Mouse (Mus musculus): ENCODE results near the gene Abhd14b. TPM values are rescaled to one million over a fixed set of nuclear protein-coding genes. Genes with fewer than 3 reads are reported as not detected.
A peak's percentile ranks its signal among the peaks of the same experiment; 100 is the strongest.

Gene Abhd14b
- polyA plus RNA-seq, 1 experiment from 2014 or later = 4.4 TPM

DNA sequence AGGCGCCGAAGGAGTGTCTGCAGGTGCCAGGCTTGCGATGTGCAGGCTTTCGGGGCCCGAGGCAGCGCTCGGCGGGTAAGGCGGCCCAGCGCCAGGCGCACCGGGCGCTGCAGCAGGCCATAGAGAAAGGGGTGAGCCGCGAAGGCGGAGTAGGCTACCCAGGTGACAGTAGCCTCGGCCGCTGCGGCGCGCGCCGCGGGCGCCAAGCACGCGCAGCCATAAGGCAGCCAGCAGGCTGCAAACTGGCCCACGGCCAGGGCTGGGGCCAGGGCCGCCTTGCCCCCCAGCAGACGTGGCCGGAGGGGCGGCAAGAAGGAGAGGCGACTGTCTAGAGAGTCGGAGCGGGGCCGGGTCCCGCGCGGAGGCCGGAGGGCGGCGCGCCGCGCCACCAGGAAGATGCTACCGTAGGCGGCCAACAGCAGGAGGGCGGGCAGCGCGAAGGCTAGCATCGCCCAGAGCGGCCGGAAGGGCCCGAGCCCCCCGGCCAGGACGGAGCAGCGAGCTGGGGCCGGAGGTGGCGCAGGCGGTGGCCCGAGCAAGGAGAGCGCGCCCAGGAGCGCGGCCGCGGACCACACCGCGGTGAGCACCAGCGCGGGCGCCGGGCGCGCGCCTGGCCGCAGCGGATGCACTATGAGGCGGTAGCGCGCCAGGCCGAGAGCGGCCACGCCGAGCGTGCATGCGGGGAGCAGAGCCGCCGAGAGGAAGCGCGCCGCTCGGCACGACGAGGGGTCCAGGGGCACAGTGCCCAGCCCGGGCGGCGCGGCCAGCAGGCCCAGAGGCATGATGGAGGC lies 17.7 kb downstream of the Abhd14b start:
- WGBS = 2% methylated on average over 97 of the region's 99 CpGs
- H3K9me3 ChIP-seq = no peaks in the 10 kb centered on the region
- H3K36me3 ChIP-seq (replicated peaks) = peaks cover 69% of the 10 kb centered on the region
- H3K27ac ChIP-seq = peak overlapping the region; percentile 87
- DNase-seq (ENCODE audit: extremely low spot score, low spot score) = peak; percentile 61
- H3K27me3 ChIP-seq (ENCODE audit: poor library complexity, severe bottlenecking) = peaks cover 45% of the 10 kb centered on the region
- peaks cover 56% of the 10 kb centered on the region for H3K4me1 ChIP-seq
- H3K4me3 ChIP-seq = peak overlapping the region; percentile 63

- peak within 1 kb of the TSS; percentile 87 for H3K27ac ChIP-seq
- peaks cover 62% of the 10 kb centered on the region for H3K36me3 ChIP-seq (replicated peaks)
- H3K27me3 ChIP-seq (ENCODE audit: poor library complexity, severe bottlenecking) = peaks cover 45% of the 10 kb centered on the region
- H3K9me3 ChIP-seq = no peaks in the 10 kb centered on the region
- H3K4me3 ChIP-seq = peak within 1 kb of the TSS; percentile 63
- peaks cover 48% of the 10 kb centered on the region for H3K4me1 ChIP-seq
- WGBS = 38% methylated on average over 26 of the region's 26 CpGs
- DNase-seq (ENCODE audit: extremely low spot score, low spot score) = no peak
Measured at GRCm38 (mm10) chr9:106465571-106466200, 18.4 kb downstream of the Abhd14b start, which contains the start of gene Gpr62. Gene Gpr62 (minus strand): TSS chr9:106465938.

DNA sequence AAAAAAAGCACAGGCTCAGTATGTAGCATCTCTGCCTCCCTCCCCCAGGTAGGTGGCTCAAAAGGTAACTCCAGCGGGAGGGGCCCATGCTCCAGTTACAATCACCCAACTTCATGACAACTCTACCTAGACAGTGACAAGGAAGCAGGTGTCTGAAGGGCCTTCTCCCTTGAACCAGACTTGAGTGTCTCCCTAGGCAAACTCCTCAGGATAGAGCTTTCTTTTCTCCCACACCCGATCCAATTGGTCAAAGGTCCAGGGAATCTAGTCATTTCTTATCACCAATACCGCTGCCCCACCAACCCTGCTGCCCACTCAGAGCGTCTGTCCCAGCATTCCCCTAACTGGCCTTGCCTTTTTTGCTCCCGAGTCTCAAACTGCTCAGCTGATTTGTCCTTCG lies 19.5 kb downstream of the Abhd14b start:
- WGBS = 92% methylated on average over 6 of the region's 6 CpGs
- Histone ChIP-seq H3K27me3 (ENCODE audit: poor library complexity, severe bottlenecking) (peaks cover 54% of the 10 kb centered on the region), H3K36me3 (replicated peaks) (peaks cover 51% of the 10 kb centered on the region), H3K4me3 (no peak overlapping the region), H3K9me3 (no peaks in the 10 kb centered on the region), H3K27ac (no peak overlapping the region), H3K4me1 (peaks cover 46% of the 10 kb centered on the region)
- no peak for DNase-seq (ENCODE audit: extremely low spot score, low spot score)

GRCm38 (mm10) chr9:106467746-106468145 lies 20.5 kb downstream of the Abhd14b start:
- DNase-seq (ENCODE audit: extremely low spot score, low spot score) = no peak
- H3K4me1 ChIP-seq = peaks cover 52% of the 10 kb centered on the region
- H3K27ac ChIP-seq = no peak overlapping the region
- H3K4me3 ChIP-seq = no peak overlapping the region
- no peaks in the 10 kb centered on the region for H3K9me3 ChIP-seq
- peaks cover 46% of the 10 kb centered on the region for H3K27me3 ChIP-seq (ENCODE audit: poor library complexity, severe bottlenecking)
- WGBS = 94% methylated on average over 7 of the region's 7 CpGs
- H3K36me3 ChIP-seq (replicated peaks) = peaks cover 41% of the 10 kb centered on the region

GRCm38 (mm10) chr9:106469317-106469716 lies 22.1 kb downstream of the Abhd14b start:
- Histone ChIP-seq H3K27ac (no peak overlapping the region), H3K9me3 (no peaks in the 10 kb centered on the region), H3K36me3 (replicated peaks) (peaks cover 25% of the 10 kb centered on the region), H3K4me3 (no peak overlapping the region), H3K27me3 (ENCODE audit: poor library complexity, severe bottlenecking) (peaks cover 39% of the 10 kb centered on the region), H3K4me1 (peaks cover 52% of the 10 kb centered on the region)
- no peak for DNase-seq (ENCODE audit: extremely low spot score, low spot score)
- 81% methylated on average over 6 of the region's 6 CpGs for WGBS

GRCm38 (mm10) chr9:106469776-106470175 lies 22.5 kb downstream of the Abhd14b start:
- WGBS = 78% methylated on average over 9 of the region's 9 CpGs
- Histone ChIP-seq H3K9me3 (no peaks in the 10 kb centered on the region), H3K4me1 (peaks cover 52% of the 10 kb centered on the region), H3K4me3 (no peak overlapping the region), H3K36me3 (replicated peaks) (peaks cover 21% of the 10 kb centered on the region), H3K27me3 (ENCODE audit: poor library complexity, severe bottlenecking) (peaks cover 34% of the 10 kb centered on the region), H3K27ac (no peak overlapping the region)
- DNase-seq (ENCODE audit: extremely low spot score, low spot score) = no peak

DNA sequence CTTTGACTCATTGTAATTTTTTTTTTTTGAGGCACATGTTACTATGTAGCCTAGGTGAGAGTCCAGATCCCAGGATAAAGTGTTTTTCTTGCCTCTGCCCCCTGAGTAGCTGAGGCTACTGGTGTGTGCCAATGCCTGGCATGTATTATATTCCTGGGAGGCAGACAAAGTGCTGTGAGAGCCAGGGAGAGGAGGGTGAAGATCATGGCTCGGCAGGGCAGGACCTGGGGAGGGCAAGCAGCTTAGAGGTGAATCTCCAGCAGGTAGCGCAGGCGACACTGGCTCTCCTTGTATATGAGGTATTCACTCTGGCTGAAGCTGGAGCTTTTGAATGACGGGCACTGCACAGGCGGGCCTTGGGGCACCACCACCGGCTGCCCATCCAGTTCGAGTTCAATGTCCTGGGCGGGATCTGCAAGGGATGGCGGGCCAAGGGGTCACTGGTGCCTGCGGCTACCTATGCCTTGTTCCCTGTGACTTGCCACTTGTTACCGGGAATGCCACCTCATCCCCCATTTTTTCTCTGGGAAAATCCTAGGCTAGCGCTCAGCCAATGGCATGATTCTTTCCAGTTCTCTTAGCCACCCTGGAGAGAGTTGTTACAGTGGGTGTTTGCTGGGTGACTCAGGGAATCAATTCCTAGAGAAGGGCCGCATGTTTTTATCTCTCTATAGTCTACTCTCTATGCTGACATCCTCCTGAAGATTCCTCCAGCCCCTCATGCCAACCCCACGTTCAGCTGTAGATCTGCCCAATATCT lies 23.9 kb downstream of the Abhd14b start:
- WGBS = 64% methylated on average over 14 of the region's 14 CpGs
- no peak for DNase-seq (ENCODE audit: extremely low spot score, low spot score)
- H3K27ac ChIP-seq = peak overlapping the region; percentile 13
- H3K36me3 ChIP-seq (replicated peaks) = peaks cover 7% of the 10 kb centered on the region
- peak overlapping the region; percentile 26; the same call in 1 of the 2 replicates for H3K4me3 ChIP-seq
- H3K27me3 ChIP-seq (ENCODE audit: poor library complexity, severe bottlenecking) = peaks cover 20% of the 10 kb centered on the region
- H3K4me1 ChIP-seq = peaks cover 54% of the 10 kb centered on the region
- no peaks in the 10 kb centered on the region for H3K9me3 ChIP-seq

DNA sequence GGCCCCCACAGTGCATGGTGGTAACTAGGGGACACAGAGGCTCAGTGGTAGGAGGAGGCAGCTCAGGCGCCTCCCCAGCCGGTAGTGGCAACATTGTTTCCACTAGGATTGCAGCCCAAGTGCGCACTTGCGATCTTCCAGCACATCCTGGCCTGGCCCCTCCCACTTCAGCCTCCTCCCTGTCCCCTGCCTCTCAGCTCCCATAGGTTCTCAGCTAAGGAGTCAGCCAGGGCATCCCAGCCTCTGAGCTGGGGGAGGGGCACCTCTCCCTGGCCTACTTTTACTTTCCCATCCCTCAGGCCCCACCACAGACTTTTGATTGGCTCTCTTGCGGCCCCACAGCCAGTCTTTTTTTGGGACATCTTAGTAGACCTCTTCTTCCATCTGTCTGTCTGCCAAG lies 24.6 kb downstream of the Abhd14b start:
- no peak for DNase-seq (ENCODE audit: extremely low spot score, low spot score)
- peak overlapping the region; percentile 26; the same call in 1 of the 2 replicates for H3K4me3 ChIP-seq
- H3K27me3 ChIP-seq (ENCODE audit: poor library complexity, severe bottlenecking) = peaks cover 19% of the 10 kb centered on the region
- 11% methylated on average over 5 of the region's 5 CpGs for WGBS
- peaks cover 2% of the 10 kb centered on the region; the same call in 1 of the 2 replicates for H3K36me3 ChIP-seq (replicated peaks)
- no peaks in the 10 kb centered on the region for H3K9me3 ChIP-seq
- H3K27ac ChIP-seq = peak overlapping the region; percentile 13
- H3K4me1 ChIP-seq = peaks cover 61% of the 10 kb centered on the region

DNA sequence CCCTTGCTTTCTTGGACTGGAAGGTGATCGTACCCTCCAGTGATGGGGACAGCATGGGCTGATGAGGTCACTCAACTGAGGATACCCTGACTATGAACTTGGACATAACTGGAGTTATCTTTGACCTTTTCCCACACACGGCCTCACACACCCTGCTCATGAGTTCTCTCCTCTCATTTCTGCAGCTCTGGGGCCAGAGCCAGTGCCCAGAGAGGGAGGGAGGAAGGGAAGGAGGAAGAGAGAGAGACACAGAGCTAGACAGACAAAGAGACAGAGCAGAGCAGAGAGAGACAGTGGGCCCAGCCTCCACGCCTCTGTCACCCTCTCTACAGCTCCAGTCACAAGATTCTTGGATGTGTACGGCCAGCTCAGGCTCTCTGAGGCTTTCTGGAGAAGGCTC lies 25.1 kb downstream of the Abhd14b start:
- Histone ChIP-seq H3K4me3 (peak overlapping the region; percentile 26; the same call in 1 of the 2 replicates), H3K9me3 (no peaks in the 10 kb centered on the region), H3K36me3 (replicated peaks) (no peaks in the 10 kb centered on the region), H3K27me3 (ENCODE audit: poor library complexity, severe bottlenecking) (peaks cover 19% of the 10 kb centered on the region), H3K4me1 (peaks cover 66% of the 10 kb centered on the region), H3K27ac (peak overlapping the region; percentile 13)
- WGBS = 75% methylated on average over 4 of the region's 4 CpGs
- no peak for DNase-seq (ENCODE audit: extremely low spot score, low spot score)

DNA sequence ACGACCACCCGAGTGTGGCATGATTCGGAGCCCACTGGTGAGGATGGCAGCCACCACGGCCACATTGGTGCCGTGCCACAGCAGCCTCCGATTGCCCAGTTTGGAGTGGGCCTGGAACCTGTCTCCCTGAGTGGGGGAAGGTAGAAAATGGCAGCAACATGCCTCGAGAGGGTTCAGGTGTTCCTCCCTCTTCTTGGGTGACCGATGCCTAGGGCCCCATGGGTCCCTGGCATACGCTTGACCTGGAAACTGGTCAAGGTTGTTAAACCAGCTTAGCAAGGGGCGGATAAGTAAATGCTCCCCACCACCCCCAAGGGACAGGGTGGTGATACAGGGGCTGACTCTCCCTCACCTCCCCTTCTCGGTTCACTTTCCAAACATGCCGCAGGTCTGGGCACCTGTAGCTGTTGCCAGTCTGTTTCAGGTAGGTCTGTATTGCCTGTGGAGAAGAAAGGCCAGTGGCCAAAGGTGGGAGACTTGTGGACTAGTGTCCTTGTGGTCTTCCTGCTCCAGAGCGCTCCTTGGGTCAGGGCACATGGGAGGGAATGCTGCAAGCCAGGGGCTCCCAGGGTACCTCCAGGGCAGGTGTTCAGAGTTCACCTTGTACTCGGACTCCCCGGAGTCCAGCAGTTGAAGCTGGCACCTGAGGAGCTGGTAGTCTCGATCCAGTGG lies 26.0 kb downstream of the Abhd14b start:
- peaks cover 19% of the 10 kb centered on the region for H3K27me3 ChIP-seq (ENCODE audit: poor library complexity, severe bottlenecking)
- H3K4me3 ChIP-seq = no peak overlapping the region
- DNase-seq (ENCODE audit: extremely low spot score, low spot score) = no peak
- WGBS = 89% methylated on average over 16 of the region's 16 CpGs
- H3K4me1 ChIP-seq = peaks cover 74% of the 10 kb centered on the region
- H3K9me3 ChIP-seq = no peaks in the 10 kb centered on the region
- no peaks in the 10 kb centered on the region for H3K36me3 ChIP-seq (replicated peaks)
- 0 out of 2 replicates have a peak overlapping the region, but pooled peaks have one; percentile 82 for H3K27ac ChIP-seq

DNA sequence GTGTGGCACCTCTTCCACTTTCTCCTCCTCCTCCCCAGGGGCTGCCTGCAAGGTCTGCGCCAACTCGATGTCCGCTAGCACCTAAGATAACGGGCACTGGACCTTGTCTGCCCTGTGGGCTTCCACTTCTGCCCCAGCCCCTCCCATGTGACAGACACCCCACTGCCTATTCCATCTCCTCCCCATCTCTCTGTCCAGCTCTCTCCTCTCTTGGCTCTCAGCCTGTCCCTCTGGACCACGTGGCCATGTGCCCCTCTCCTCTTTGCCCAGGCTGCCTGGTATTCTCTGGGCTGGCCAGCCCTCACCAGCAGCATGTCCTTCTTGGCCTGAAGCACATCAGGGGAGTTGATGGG lies 26.5 kb downstream of the Abhd14b start:
- H3K9me3 ChIP-seq = no peaks in the 10 kb centered on the region
- H3K4me1 ChIP-seq = peaks cover 78% of the 10 kb centered on the region
- peaks cover 19% of the 10 kb centered on the region for H3K27me3 ChIP-seq (ENCODE audit: poor library complexity, severe bottlenecking)
- WGBS = 82% methylated on average over 5 of the region's 5 CpGs
- H3K4me3 ChIP-seq = no peak overlapping the region; the same call in 1 of the 2 replicates
- H3K27ac ChIP-seq = peak overlapping the region; percentile 82
- DNase-seq (ENCODE audit: extremely low spot score, low spot score) = no peak
- H3K36me3 ChIP-seq (replicated peaks) = no peaks in the 10 kb centered on the region

- Histone ChIP-seq H3K9me3 (no peaks in the 10 kb centered on the region), H3K4me3 (peak overlapping the region; percentile 32), H3K36me3 (replicated peaks) (peaks cover 6% of the 10 kb centered on the region), H3K27ac (peak overlapping the region; percentile 82), H3K27me3 (ENCODE audit: poor library complexity, severe bottlenecking) (peaks cover 19% of the 10 kb centered on the region), H3K4me1 (peaks cover 80% of the 10 kb centered on the region)
- WGBS = 4% methylated on average over 6 of the region's 6 CpGs
- DNase-seq (ENCODE audit: extremely low spot score, low spot score) = peak; percentile 76
Measured at GRCm38 (mm10) chr9:106474456-106474855, 27.2 kb downstream of the Abhd14b start.
